Mouse (Mus musculus) heart, postnatal 0 days (tissue): ENCODE data around the gene Zbtb46.

Source experiments
- CTCF ChIP-seq: IDR thresholded peaks from 2 replicates; pipeline ENCODE4 v1.5.1; 2016; ENCODE audit warnings: antibody characterized with exemption, control low read depth, low read depth
- EP300 ChIP-seq: IDR thresholded peaks from 2 replicates; pipeline ENCODE4 v1.6.1; 2016; ENCODE audit warnings: antibody characterized with exemption, low read depth

GRCm38 (mm10) chr2:181419359-181419758, 39.9 kb downstream of the Zbtb46 start:
- TF ChIP-seq CTCF (no peak), EP300 (no peak)
